Mouse (Mus musculus) MEL (cell line): Measurements from ENCODE around the gene Sub1. TPM values are rescaled to one million over a fixed set of nuclear protein-coding genes. Genes with fewer than 3 reads are reported as not detected.

ENCODE experiments used
- DNase-seq: peaks from one replicate; pipeline ENCODE4 v3.0.0; 2011; ENCODE audit warnings: low read depth, low spot score
- H3K27ac ChIP-seq: 2 replicates; pipeline ENCODE4 v1.5.1; 2012; ENCODE audit warnings: low read depth, mild to moderate bottlenecking, control low read depth, low read length, moderate library complexity; ENCODE audit not compliant: control insufficient read depth
- H3K27me3 ChIP-seq, 2 experiments: fragments of 150-350 bp in 1 of 2; sonication (generic) in 1 of 2; 2 replicates each; pipeline ENCODE4 v1.6.1; 2012; ENCODE audit warnings: low read length in 2 of 2, mild to moderate bottlenecking in 2 of 2, improper control_type of control experiment in 1 of 2, moderate library complexity in 1 of 2; ENCODE audit not compliant: insufficient read depth in 2 of 2, control insufficient read depth in 1 of 2
- H3K36me3 ChIP-seq, 2 experiments: 2 replicates each; pipeline ENCODE4 v1.6.1; 2012 to 2014; ENCODE audit warnings: low read length in 2 of 2, improper control_type of control experiment in 1 of 2, inconsistent platforms in 1 of 2, mild to moderate bottlenecking in 1 of 2; ENCODE audit not compliant: insufficient read depth in 2 of 2, control insufficient read depth in 1 of 2
- H3K4me1 ChIP-seq, 2 experiments: fragments of 150-350 bp in 1 of 2; sonication (generic) in 1 of 2; 2 replicates each; pipeline ENCODE4 v1.6.1; 2012; ENCODE audit warnings: low read length in 2 of 2, improper control_type of control experiment in 1 of 2, mild to moderate bottlenecking in 1 of 2; ENCODE audit not compliant: insufficient read depth in 2 of 2, control insufficient read depth in 1 of 2
- H3K4me3 ChIP-seq, 2 experiments: fragments of 150-350 bp in 1 of 2; sonication (generic) in 1 of 2; 2 replicates each; pipeline ENCODE4 v1.5.1; 2012; ENCODE audit warnings: low read depth in 2 of 2, low read length in 2 of 2, mild to moderate bottlenecking in 2 of 2, moderate library complexity in 2 of 2, control low read depth in 1 of 2, improper control_type of control experiment in 1 of 2; ENCODE audit not compliant: control insufficient read depth in 1 of 2, insufficient read depth in 1 of 2
- H3K79me2 ChIP-seq: 2 replicates; pipeline ENCODE4 v1.6.1; 2012; ENCODE audit warnings: mild to moderate bottlenecking, low read length, moderate library complexity; ENCODE audit not compliant: control insufficient read depth, poor library complexity, insufficient read depth
- H3K9ac ChIP-seq: 2 replicates; pipeline ENCODE4 v1.6.1; 2012; ENCODE audit warnings: low read depth, mild to moderate bottlenecking, control low read depth, low read length, moderate library complexity; ENCODE audit not compliant: control insufficient read depth, poor library complexity, severe bottlenecking
- H3K9me3 ChIP-seq: fragments of 150-350 bp; sonication (generic); replicated peaks from 2 replicates; pipeline ENCODE4 v1.6.1; 2012; ENCODE audit warnings: mild to moderate bottlenecking, low read length, improper control_type of control experiment, moderate library complexity; ENCODE audit not compliant: insufficient read depth
- CHD2 ChIP-seq: IDR thresholded peaks from 2 replicates; pipeline ENCODE4 v1.6.1; 2011; ENCODE audit warnings: low read length, improper control_type of control experiment
- CTCF ChIP-seq, 3 experiments: IDR thresholded peaks in 2 of 3; conservative IDR thresholded peaks in 1 of 3; 2 replicates each; pipeline ENCODE4 v1.5.1; 2011 to 2012; ENCODE audit warnings: low read length in 3 of 3, low read depth in 2 of 3, mild to moderate bottlenecking in 2 of 3, improper control_type of control experiment in 1 of 3, inconsistent platforms in 1 of 3, mixed read lengths in 1 of 3, moderate library complexity in 1 of 3; ENCODE audit not compliant: control insufficient read depth in 1 of 3, insufficient read depth in 1 of 3, poor library complexity in 1 of 3, severe bottlenecking in 1 of 3
- ELF1 ChIP-seq: IDR thresholded peaks from 2 replicates; pipeline ENCODE4 v1.6.1; 2014; ENCODE audit warnings: low read depth, mild to moderate bottlenecking, inconsistent platforms, low read length, improper control_type of control experiment, moderate library complexity
- EP300 ChIP-seq, 2 experiments: IDR thresholded peaks; 2 replicates each; pipeline ENCODE4 v1.6.1; 2011; ENCODE audit warnings: improper control_type of control experiment in 2 of 2, low read length in 2 of 2, low read depth in 1 of 2, mild to moderate bottlenecking in 1 of 2
- ETS1 ChIP-seq: IDR thresholded peaks from 2 replicates; pipeline ENCODE4 v1.6.1; 2012; ENCODE audit warnings: low read depth, mild to moderate bottlenecking, inconsistent platforms, low read length, improper control_type of control experiment, moderate library complexity
- GATA1 ChIP-seq: IDR thresholded peaks from 2 replicates; pipeline ENCODE4 v1.6.1; 2011; ENCODE audit warnings: low read depth, low read length, improper control_type of control experiment
- JUND ChIP-seq: IDR thresholded peaks from 2 replicates; pipeline ENCODE4 v1.6.1; 2011; ENCODE audit warnings: low read depth, mild to moderate bottlenecking, improper control_type of control experiment, low read length
- MAX ChIP-seq: IDR thresholded peaks from 2 replicates; pipeline ENCODE4 v1.6.1; 2011; ENCODE audit warnings: low read length, improper control_type of control experiment
- MAZ ChIP-seq: IDR thresholded peaks from 2 replicates; pipeline ENCODE4 v1.6.1; 2012; ENCODE audit warnings: low read depth, mild to moderate bottlenecking, inconsistent platforms, low read length, improper control_type of control experiment
- MEF2A ChIP-seq: IDR thresholded peaks from 2 replicates; pipeline ENCODE4 v1.6.1; 2014; ENCODE audit warnings: low read depth, mild to moderate bottlenecking, inconsistent platforms, low read length, improper control_type of control experiment; ENCODE audit not compliant: poor library complexity, insufficient replicate concordance, severe bottlenecking; ENCODE audit errors: extremely low read depth
- MYB ChIP-seq: IDR thresholded peaks from 2 replicates; pipeline ENCODE4 v1.6.1; 2011; ENCODE audit warnings: mild to moderate bottlenecking, low read depth, low read length, improper control_type of control experiment
- POLR2A ChIP-seq, 2 experiments: IDR thresholded peaks; 2 replicates each; pipeline ENCODE4 v1.6.1; 2011 to 2012; ENCODE audit warnings: low read length in 2 of 2, mild to moderate bottlenecking in 2 of 2, control low read depth in 1 of 2, improper control_type of control experiment in 1 of 2, low read depth in 1 of 2, moderate library complexity in 1 of 2; ENCODE audit not compliant: control insufficient read depth in 1 of 2, insufficient read depth in 1 of 2, poor library complexity in 1 of 2
- POLR2AphosphoS5 ChIP-seq: IDR thresholded peaks from 2 replicates; pipeline ENCODE4 v1.6.1; 2012; ENCODE audit warnings: low read depth, borderline replicate concordance, mild to moderate bottlenecking, inconsistent platforms, low read length, moderate library complexity, mixed read lengths
- RCOR1 ChIP-seq: IDR thresholded peaks from 2 replicates; pipeline ENCODE4 v1.6.1; 2012; ENCODE audit warnings: low read depth, mild to moderate bottlenecking, inconsistent platforms, low read length, improper control_type of control experiment
- SIN3A ChIP-seq: IDR thresholded peaks from 2 replicates; pipeline ENCODE4 v1.6.1; 2012; ENCODE audit warnings: low read length, improper control_type of control experiment, inconsistent platforms
- SMC3 ChIP-seq: IDR thresholded peaks from 2 replicates; pipeline ENCODE4 v1.6.1; 2011; ENCODE audit warnings: low read depth, low read length, improper control_type of control experiment
- TAL1 ChIP-seq: IDR thresholded peaks from 2 replicates; pipeline ENCODE4 v1.6.1; 2012; ENCODE audit warnings: mild to moderate bottlenecking, inconsistent platforms, low read length, moderate library complexity, mixed read lengths
- TBP ChIP-seq: IDR thresholded peaks from 2 replicates; pipeline ENCODE4 v1.8.0; 2011; ENCODE audit warnings: low read depth, low read length, improper control_type of control experiment
- TCF12 ChIP-seq: IDR thresholded peaks from 2 replicates; pipeline ENCODE4 v1.6.1; 2014; ENCODE audit warnings: low read depth, mild to moderate bottlenecking, inconsistent platforms, low read length, improper control_type of control experiment, moderate library complexity
- UBTF ChIP-seq: IDR thresholded peaks from 2 replicates; pipeline ENCODE4 v1.6.1; 2012; ENCODE audit warnings: low read depth, mild to moderate bottlenecking, inconsistent platforms, low read length, improper control_type of control experiment, moderate library complexity, borderline replicate concordance; ENCODE audit not compliant: insufficient read depth
- ZKSCAN1 ChIP-seq: IDR thresholded peaks from 2 replicates; pipeline ENCODE4 v1.6.1; 2012; ENCODE audit warnings: low read depth, mild to moderate bottlenecking, inconsistent platforms, low read length, improper control_type of control experiment, moderate library complexity
- ZMIZ1 ChIP-seq: IDR thresholded peaks from 2 replicates; pipeline ENCODE4 v1.6.1; 2012; ENCODE audit warnings: low read depth, mild to moderate bottlenecking, inconsistent platforms, low read length, improper control_type of control experiment, moderate library complexity
- ZNF384 ChIP-seq: IDR thresholded peaks from 2 replicates; pipeline ENCODE4 v1.6.1; 2012; ENCODE audit warnings: low read depth, mild to moderate bottlenecking, inconsistent platforms, low read length, improper control_type of control experiment
- polyA plus RNA-seq, 2 experiments: library from polyadenylated mRNA; stranded (reverse) in 1 of 2; unstranded in 1 of 2; fragments of >175 nt in 1 of 2; fragments of >200 nt in 1 of 2; gene quantifications; 2 replicates each; pipeline versions ENCODE4 v1.2.1 to v1.2.4; 2012; ENCODE audit warnings: low replicate concordance in 2 of 2, low read depth in 1 of 2; ENCODE audit not compliant: insufficient read length in 2 of 2, insufficient read depth in 1 of 2, missing spikeins in 1 of 2
- total RNA-seq: library from RNA; depleted of rRNA; stranded (reverse); fragments of 300-350 nt; gene quantifications from 2 replicates; pipeline ENCODE4 v1.2.3, GENCODE M21; 2012

The Sub1 gene
- total and polyA plus RNA-seq, 3 experiments = 369 to 710 TPM; not detected in 1

- TF ChIP-seq MYB (peak; percentile 46), RCOR1 (peak; percentile 22; the same call in 1 of the 2 replicates), ZMIZ1 (no peak; the same call in 1 of the 2 replicates), CHD2 (no peak), MAX (peak; percentile 90), GATA1 (no peak), POLR2AphosphoS5 (no peak), EP300 (IDR thresholded peaks at IDR 0.05; ENCODE audit: low read depth in 1 of 2, low read length in 2 of 2) (peak; percentile 54 to 61)
- TF ChIP-seq, all 39 proteins: peak for 24
Observed at GRCm38 (mm10) chr15:12037217-12037616, 40.4 kb upstream of the Sub1 start (continued).

- Histone ChIP-seq H3K9ac (peak overlapping the region; percentile 84), H3K27ac (peak overlapping the region; percentile 94)
Observed at GRCm38 (mm10) chr15:12036675-12037074, 39.9 kb upstream of the Sub1 start.

GRCm38 (mm10) chr15:12034317-12034716, 37.5 kb upstream of the Sub1 start:
- H3K9ac ChIP-seq = peak overlapping the region; percentile 22
- no peaks in the 10 kb centered on the region for H3K9me3 ChIP-seq
- no peaks in the 10 kb centered on the region; the same call in 1 of the 2 replicates for H3K79me2 ChIP-seq
- H3K36me3 ChIP-seq = peaks cover 0 to 20% of the 10 kb centered on the region in 2 experiments; a peak in 2 of 4 replicates
- no peaks in the 10 kb centered on the region for H3K27me3 ChIP-seq
- no peak overlapping the region for H3K4me3 ChIP-seq
- H3K4me1 ChIP-seq = peaks cover 11 to 36% of the 10 kb centered on the region in 2 experiments
- DNase-seq = peak; percentile 94
- H3K27ac ChIP-seq = peak overlapping the region; percentile 72
- peak; percentile 95 for TF ChIP-seq ETS1
- no peak for TF ChIP-seq MAX
- TF ChIP-seq TCF12 = peak; percentile 56; the same call in 1 of the 2 replicates
- no peak for TF ChIP-seq MEF2A
- peak; percentile 76 for TF ChIP-seq TAL1
- peak; percentile 50; the same call in 1 of the 2 replicates for TF ChIP-seq TBP
- peak; percentile 72; the same call in 1 of the 2 replicates for TF ChIP-seq MAZ
- TF ChIP-seq ZMIZ1 = no peak
- no peak for TF ChIP-seq CTCF (IDR thresholded peaks at IDR 0.05 in 2 of 3, conservative IDR thresholded peaks at IDR 0.05 in 1 of 3; ENCODE audit: control insufficient read depth in 1 of 3, insufficient read depth in 1 of 3, low read depth in 2 of 3, low read length in 3 of 3, poor library complexity in 1 of 3, severe bottlenecking in 1 of 3)
- no peak for TF ChIP-seq UBTF
- TF ChIP-seq SIN3A = peak; percentile 78
- peak; percentile 79 to 82 for TF ChIP-seq EP300 (IDR thresholded peaks at IDR 0.05; ENCODE audit: low read depth in 1 of 2, low read length in 2 of 2)
- peak; percentile 91 for TF ChIP-seq GATA1
- peak in 1 of 2 experiments; percentile 33; a peak in 1 of 4 replicates for TF ChIP-seq POLR2A (IDR thresholded peaks at IDR 0.05; ENCODE audit: control insufficient read depth in 1 of 2, insufficient read depth in 1 of 2, low read depth in 1 of 2, low read length in 2 of 2, poor library complexity in 1 of 2)
- no peak for TF ChIP-seq ZKSCAN1
- TF ChIP-seq ELF1 = no peak

More at GRCm38 (mm10) chr15:12036675-12037074, 39.9 kb upstream of the Sub1 start:
- peaks cover 11 to 36% of the 10 kb centered on the region in 2 experiments for H3K4me1 ChIP-seq
- DNase-seq = peak; percentile 64
- H3K27me3 ChIP-seq = no peaks in the 10 kb centered on the region
- no peak for TF ChIP-seq JUND
- TF ChIP-seq ZNF384 = no peak
- no peak for TF ChIP-seq POLR2AphosphoS5
- TF ChIP-seq UBTF = no peak
- 0 out of 2 replicates have a peak, but pooled peaks have one; percentile 5 for TF ChIP-seq TCF12
- no peak for TF ChIP-seq SIN3A
- no peak for TF ChIP-seq SMC3
- H3K79me2 ChIP-seq = no peaks in the 10 kb centered on the region; the same call in 1 of the 2 replicates
- peaks cover 0 to 20% of the 10 kb centered on the region in 2 experiments; a peak in 2 of 4 replicates for H3K36me3 ChIP-seq
- H3K4me3 ChIP-seq = peak overlapping the region; percentile 64 to 85
- H3K9me3 ChIP-seq = no peaks in the 10 kb centered on the region
